Mouse (Mus musculus) C2C12 (cell line): ENCODE measurements around the gene Setd3.

Source experiments
- CEBPB ChIP-seq: IDR thresholded peaks from one replicate; pipeline ENCODE4 v1.6.1; 2011; ENCODE audit warnings: low read depth, mild to moderate bottlenecking, control low read depth, moderate library complexity
- CTCF ChIP-seq: IDR thresholded peaks from one replicate; pipeline ENCODE4 v1.5.1; 2011; ENCODE audit not compliant: control insufficient read depth, insufficient read depth, insufficient read length
- FOSL1 ChIP-seq: IDR thresholded peaks from one replicate; pipeline ENCODE4 v1.8.0; 2011; ENCODE audit warnings: mild to moderate bottlenecking, low read length; ENCODE audit not compliant: poor library complexity, insufficient read depth, severe bottlenecking
- MAX ChIP-seq: IDR thresholded peaks from one replicate; pipeline ENCODE4 v1.6.1; 2011; ENCODE audit warnings: mild to moderate bottlenecking, control low read depth
- USF1 ChIP-seq: IDR thresholded peaks from one replicate; pipeline ENCODE4 v1.6.1; 2011; ENCODE audit warnings: low read depth, mild to moderate bottlenecking, control low read depth, moderate library complexity

DNA sequence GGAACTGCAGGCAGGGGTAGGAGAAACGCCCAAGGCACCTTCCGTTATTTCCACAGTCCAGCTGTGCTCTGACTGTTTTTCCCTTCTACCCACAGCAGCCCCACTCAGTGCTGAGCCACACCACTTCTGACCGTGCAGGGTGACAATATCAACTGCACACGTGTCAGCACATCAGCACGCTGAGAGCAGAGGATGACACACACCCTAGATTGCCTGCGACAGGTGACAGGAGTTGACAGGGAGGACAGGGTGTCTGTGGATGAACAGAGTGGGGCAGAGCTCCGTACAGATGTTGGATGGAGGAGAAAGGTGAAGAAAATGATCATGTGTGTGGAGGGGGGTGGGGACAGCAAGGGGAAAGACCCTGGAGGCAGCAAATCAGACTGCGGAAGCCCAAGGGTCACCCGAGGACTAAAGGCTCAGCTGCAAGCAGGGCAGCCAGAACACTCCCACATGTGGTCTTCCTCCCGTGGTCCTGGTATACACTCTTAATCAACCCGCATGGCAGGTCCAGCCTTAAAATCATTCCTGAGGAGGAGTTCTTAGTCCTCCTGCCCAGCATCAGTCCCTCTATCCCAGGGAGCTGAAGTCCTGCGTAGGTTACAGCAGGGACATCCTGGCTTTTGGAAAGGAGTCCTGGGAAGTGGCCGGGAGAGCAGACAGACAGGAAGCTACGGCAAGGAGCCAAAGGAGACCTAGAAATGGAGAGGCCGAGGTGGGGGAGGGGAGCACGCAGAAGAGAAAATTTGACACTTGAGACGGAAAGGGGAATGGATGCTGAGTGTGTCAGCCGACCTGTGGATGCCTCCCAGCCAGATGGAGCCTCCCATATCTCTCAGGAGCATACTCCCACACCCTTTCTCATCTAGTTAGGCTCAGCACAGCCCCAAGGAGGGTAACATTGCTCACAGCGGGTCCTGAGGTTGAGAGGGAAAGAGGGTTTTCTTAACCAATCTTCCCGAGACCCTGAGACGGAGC is 108.1 kb downstream of the Setd3 start:
- TF ChIP-seq CTCF, result no peak
- TF ChIP-seq MAX, result no peak
- no peak for TF ChIP-seq USF1
- TF ChIP-seq CEBPB, result no peak
- no peak for TF ChIP-seq FOSL1
